Mouse (Mus musculus): ENCODE measurements around the gene Ncl. TPM values are rescaled to one million over a fixed set of nuclear protein-coding genes. Genes with fewer than 3 reads are reported as not detected.

Gene Ncl
- 442 TPM for polyA plus RNA-seq (2017; shearing (Covaris generic))

GRCm38 (mm10) chr1:86358906-86359797 is at the start of gene Ncl:
Ncl (minus strand) TSS chr1:86359400.

DNA sequence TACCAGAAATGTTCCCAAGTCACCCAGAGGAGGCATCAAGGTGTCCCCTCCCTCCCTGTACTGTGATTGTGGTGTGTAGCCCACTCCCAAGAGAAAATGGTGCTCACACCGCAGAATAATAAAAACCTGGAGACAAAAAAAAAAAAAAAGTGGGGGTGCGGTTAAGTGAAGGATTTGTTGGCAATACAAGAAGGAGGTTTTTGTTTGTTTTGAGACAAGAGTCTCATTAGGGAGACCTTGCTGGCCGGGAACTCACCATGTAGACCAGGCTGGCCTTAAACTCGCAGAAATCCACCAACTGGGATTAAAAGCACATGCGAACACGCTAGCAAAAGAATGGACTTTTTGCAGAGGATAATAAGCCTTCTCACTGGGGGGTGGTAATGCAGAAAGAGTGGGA is 56.7 kb downstream of the Ncl start, which contains the start of gene B3gnt7:
Gene B3gnt7 (plus strand): TSS at position 301 of the 400 bp plus-strand sequence.

Other genes with a start within 250 kb of the Ncl start
- 0.32 TPM for gene Htr2b, start 247.4 kb downstream of the Ncl start, polyA plus RNA-seq (2017; shearing (Covaris generic))
- not detected for gene Gm21972, start 225.8 kb downstream of the Ncl start, polyA plus RNA-seq (2017; shearing (Covaris generic))
- 10.8 TPM for gene Armc9, start 204.6 kb downstream of the Ncl start, polyA plus RNA-seq (2017; shearing (Covaris generic))
- gene B3gnt7, start 56.6 kb downstream of the Ncl start, polyA plus RNA-seq (2017; shearing (Covaris generic)): not detected
- 1.9 TPM for gene Nmur1, start 66.8 kb upstream of the Ncl start, polyA plus RNA-seq (2017; shearing (Covaris generic))
- gene Tex44, start 66.9 kb upstream of the Ncl start, polyA plus RNA-seq (2017; shearing (Covaris generic)): not detected
- gene Ptma, start 167.3 kb upstream of the Ncl start, polyA plus RNA-seq (2017; shearing (Covaris generic)): 1,686 TPM
- gene Pde6d, start 223.2 kb upstream of the Ncl start, polyA plus RNA-seq (2017; shearing (Covaris generic)): 54.2 TPM
- gene Cops7b, start 223.5 kb upstream of the Ncl start, polyA plus RNA-seq (2017; shearing (Covaris generic)): 34.9 TPM